Mouse (Mus musculus) gastrocnemius, adult 2 months (tissue): ENCODE results near the gene Usp18. TPM values are rescaled to one million over a fixed set of nuclear protein-coding genes. Genes with fewer than 3 reads are reported as not detected.

Experiments used
- DNase-seq: peaks from one replicate; pipeline ENCODE4 v3.0.0; 2022
- H3K27ac ChIP-seq: fragments of 200-600 bp; 2 replicates; pipeline ENCODE4 v1.8.1; 2022; ENCODE audit warnings: mild to moderate bottlenecking
- H3K4me3 ChIP-seq: fragments of 200-600 bp; 2 replicates; pipeline ENCODE4 v1.8.1; 2022; ENCODE audit warnings: mild to moderate bottlenecking, moderate library complexity
- CTCF ChIP-seq: fragments of 200-600 bp; IDR thresholded peaks from 2 replicates; pipeline ENCODE4 v1.8.1; 2022; ENCODE audit warnings: antibody characterized with exemption, mild to moderate bottlenecking, moderate library complexity
- intact Hi-C: fragments of 180-260 bp; cut with DNase I; formaldehyde crosslinking; loops from one replicate; pipeline ENCODE4 v1.15.1; 2025
- total RNA-seq, 2 experiments: library from RNA; stranded (reverse); gene quantifications; 2 replicates each; pipeline ENCODE4 v1.2.3; 2021

The Usp18 gene
- total RNA-seq, 2 experiments from 2014 or later: 0.89 to 1.5 TPM

DNA sequence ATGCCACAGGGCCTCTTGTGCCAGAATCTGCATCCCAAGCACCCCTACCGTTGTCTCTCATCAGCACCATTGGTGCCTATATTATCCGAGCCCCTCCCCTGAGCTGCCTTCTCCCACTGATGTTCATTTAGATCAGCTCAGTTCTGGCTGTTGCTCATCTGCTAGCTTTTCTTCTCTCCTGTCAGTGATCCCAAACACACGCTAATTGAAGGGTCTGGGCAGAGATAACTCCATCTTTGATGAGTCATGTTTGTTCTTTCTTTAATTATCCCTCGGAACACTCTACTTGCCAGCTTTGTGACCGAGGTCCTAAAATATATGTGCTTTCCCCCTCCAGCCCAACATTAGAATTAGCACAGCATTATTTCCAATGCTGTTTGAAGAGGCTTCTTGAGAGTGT, 30.4 kb upstream of the Usp18 start:
- intact Hi-C loops: no loop called here
- no peak for TF ChIP-seq CTCF
- DNase-seq: peak; percentile 51
- peak overlapping the region; percentile 86 for H3K4me3 ChIP-seq
- H3K27ac ChIP-seq: peak overlapping the region; percentile 97

DNA sequence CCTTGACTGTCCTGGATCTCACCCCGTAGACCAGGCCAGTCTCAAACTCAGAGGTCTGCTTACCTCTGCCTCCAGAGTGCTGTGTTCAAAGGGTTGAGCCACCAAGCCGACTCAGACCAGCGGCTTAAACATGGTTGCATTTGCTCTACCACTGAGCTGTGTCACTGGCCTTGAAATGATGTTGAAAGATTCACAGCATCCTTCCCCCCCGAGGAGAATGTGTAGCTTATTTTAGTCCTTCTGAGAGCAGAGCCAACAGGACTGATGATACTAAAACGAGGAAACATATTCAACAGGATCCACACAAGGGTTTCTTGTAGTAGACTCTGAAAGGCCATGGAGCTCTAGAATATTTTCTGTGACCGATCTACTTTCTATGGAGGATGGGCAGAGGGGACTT, 29.8 kb upstream of the Usp18 start:
- peak overlapping the region; percentile 86 for H3K4me3 ChIP-seq
- H3K27ac ChIP-seq: peak overlapping the region; percentile 97
- no peak for TF ChIP-seq CTCF
- intact Hi-C loops: no loop called here
- DNase-seq: no peak

DNA sequence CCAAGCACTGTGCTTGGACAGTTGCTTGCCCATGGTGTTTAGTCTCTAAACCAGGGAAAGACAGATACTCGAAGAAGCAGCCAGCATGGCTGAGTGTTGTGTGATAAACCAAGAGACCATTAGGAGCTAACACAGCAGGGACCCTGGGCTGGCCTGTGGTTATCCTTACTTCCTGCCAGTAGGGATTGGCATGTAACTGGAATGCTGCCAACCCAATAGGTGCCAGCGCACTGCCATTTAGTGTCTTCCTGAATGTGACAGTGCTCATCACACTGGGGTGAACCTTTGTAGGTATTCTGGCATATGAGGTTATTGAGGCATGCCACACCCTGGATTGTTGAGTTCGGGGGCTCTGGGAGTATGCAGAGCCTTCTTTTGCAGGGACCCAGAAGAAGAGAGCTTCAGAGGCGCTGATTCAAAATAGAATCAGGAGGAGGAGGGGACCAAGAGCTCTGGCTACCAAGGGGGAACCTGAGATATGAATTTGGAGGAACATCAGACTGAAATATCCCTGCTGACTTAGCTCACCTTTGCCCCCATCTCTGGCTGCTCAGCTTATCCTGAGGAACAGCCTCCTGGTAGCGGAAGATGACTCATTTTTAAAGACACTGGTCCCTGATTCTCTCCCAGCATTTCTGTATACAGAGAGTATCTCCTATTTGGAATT, 29.0 kb upstream of the Usp18 start:
- H3K27ac ChIP-seq: peak overlapping the region; percentile 97
- TF ChIP-seq CTCF: no peak
- intact Hi-C loops: no loop called here
- DNase-seq: peak; percentile 83
- H3K4me3 ChIP-seq: peak overlapping the region; percentile 86

DNA sequence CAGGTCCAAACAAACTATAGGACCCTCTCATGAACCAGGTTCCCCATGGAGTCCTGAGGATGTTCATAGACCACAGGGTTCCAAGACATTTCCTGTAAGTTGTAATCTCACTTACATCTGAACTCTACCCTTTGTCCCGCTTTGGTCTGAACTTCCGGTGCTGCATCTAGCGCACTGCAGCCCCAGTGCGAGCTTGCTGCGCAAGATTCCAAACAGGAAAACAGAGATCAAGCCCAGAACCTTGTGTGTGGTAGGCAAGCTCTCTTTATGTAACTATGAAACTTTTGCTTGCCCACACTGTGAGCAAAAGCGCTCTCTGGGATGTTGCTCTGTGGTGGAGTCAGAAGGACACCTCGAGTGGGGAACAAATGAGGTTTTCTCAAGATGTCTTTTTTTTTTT, 27.7 kb upstream of the Usp18 start:
- no peak for TF ChIP-seq CTCF
- intact Hi-C loops: no loop called here
- no peak for DNase-seq
- Histone ChIP-seq H3K4me3 (peak overlapping the region; percentile 86), H3K27ac (peak overlapping the region; percentile 97)

DNA sequence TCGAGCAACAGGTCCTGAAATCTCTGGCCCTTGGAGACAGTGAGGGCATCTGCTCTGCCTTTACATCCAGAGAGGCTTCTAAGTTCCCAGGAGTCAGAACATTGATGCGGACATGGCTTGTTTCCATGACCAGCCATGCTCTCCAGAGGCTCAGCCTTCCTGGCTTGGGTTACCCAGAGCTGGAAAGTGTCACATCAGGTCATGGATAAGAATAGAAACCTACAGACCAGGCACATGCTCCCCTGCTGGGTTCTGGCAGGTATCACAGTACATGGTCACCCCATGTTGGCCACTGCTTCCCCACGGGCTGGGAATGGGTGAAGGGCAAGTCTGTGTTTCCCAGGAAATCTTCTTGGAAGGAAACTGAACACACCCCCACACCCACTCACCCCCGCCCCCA, 26.3 kb upstream of the Usp18 start:
- intact Hi-C loops: no loop called here
- Histone ChIP-seq H3K27ac (peak overlapping the region; percentile 97), H3K4me3 (peak overlapping the region; percentile 46)
- no peak for TF ChIP-seq CTCF
- DNase-seq: peak; percentile 83

DNA sequence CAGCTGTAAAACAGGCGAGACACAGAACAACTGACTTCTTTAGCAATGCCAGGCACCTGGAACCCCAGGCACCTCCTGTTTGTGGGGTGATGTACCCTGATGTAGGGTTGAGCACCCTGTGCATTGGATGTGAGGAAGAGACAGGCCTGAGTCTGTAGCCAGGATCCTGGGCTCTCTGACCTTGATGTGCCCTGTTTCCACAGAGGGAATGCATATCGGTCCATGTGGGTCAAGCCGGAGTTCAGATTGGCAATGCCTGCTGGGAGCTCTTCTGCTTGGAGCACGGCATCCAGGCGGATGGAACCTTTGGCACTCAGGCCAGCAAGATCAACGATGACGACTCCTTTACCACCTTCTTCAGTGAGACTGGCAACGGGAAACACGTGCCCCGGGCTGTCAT, 25.5 kb upstream of the Usp18 start:
- DNase-seq: no peak
- TF ChIP-seq CTCF: no peak
- intact Hi-C loops: no loop called here
- H3K4me3 ChIP-seq: peak overlapping the region; percentile 38
- H3K27ac ChIP-seq: peak overlapping the region; percentile 97

DNA sequence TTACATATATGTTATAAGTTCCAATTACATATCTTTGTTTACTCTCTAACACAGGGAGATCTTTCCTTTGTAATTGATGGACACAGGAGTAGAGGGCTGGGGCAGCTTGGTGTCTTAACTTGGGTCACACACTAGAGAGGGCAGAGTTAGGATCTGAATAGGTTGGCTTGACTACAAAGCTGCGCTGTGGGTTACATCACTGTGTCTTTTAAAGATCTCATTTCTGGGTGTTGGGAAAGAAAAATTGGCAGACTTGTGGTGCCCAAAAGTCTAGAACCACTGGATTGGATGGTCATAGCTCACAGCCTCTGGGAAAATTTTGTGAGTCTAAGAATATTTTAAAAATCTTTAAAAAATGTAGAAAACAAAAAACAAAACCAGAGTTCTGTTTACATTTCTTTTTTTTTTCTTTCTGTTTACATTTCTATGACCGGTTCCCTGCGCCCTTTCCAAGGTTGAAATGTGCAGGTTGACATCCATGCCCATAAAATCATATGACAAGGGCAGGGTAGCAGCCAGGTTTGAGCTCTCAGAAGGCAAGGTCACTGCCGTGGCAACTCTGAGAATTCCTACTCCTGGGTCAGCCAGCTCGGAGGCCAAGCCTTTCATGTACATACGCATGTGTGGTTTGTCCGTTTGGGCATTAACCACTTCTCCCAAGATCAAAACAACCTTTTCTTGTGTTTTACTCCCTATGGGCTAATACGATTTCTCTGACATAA, 23.7 kb upstream of the Usp18 start:
- H3K27ac ChIP-seq: peak overlapping the region; percentile 97
- intact Hi-C loops: no loop called here
- peak overlapping the region; percentile 7; the same call in 1 of the 2 replicates for H3K4me3 ChIP-seq

DNA sequence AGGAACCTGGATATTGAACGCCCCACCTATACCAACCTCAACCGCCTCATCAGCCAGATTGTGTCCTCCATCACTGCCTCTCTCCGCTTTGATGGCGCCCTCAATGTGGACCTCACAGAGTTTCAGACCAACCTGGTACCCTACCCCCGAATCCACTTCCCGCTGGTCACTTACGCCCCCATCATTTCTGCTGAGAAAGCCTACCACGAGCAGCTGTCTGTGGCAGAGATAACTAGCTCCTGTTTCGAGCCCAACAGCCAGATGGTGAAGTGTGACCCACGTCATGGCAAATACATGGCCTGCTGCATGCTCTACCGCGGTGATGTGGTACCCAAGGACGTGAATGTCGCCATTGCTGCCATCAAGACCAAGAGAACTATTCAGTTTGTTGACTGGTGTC, 22.7 kb upstream of the Usp18 start:
- intact Hi-C loops: no loop called here
- no peak for DNase-seq
- TF ChIP-seq CTCF: no peak
- peak overlapping the region; percentile 97; the same call in 1 of the 2 replicates for H3K27ac ChIP-seq
- peak overlapping the region; percentile 15; the same call in 1 of the 2 replicates for H3K4me3 ChIP-seq

More for the DNA sequence above, 23.7 kb upstream of the Usp18 start:
- no peak for DNase-seq
- TF ChIP-seq CTCF: no peak

DNA sequence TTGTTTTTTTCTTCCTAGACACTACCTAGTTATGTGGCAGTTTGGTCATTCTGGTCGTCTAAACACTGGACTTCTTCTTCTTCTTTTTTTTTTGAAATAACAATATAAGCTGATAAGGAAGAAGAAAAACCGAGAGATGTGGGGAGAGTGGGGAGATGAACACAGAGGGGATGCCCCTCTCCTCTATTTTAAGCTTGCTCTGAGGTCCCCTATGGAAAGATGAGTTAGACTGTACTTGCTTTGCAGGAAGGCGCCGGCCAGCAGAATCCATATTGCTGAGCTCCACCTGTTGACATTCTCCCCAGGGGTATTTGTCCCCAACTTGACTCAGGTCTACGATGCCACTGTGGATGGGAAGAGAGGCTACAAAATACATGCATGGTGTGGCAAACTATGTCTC, 21.6 kb upstream of the Usp18 start:
- intact Hi-C loops: no loop called here
- DNase-seq: no peak
- H3K27ac ChIP-seq: peak overlapping the region; percentile 97
- peak overlapping the region; percentile 48 for H3K4me3 ChIP-seq
- TF ChIP-seq CTCF: no peak

DNA sequence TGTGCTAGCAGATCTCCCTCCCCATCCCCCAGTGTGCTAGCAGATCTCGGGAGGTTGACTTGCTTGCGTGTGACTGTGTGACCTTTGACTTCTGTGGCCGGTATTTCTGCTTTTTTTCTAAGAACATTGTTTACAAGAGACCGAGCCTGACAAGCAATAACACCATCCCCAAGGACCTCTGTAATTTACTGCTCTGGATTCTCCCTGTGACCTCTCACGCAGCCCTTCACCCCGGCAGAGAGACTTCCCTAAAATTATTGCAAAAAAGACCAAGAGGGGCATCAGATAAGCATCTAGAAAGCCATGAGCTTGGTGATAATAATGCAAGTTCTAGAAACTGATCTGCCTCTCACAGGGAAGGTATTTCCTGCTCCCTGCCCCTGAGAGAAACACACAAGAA, 20.7 kb upstream of the Usp18 start:
- no peak for TF ChIP-seq CTCF
- intact Hi-C loops: no loop called here
- peak overlapping the region; percentile 80 for H3K27ac ChIP-seq
- peak overlapping the region; percentile 2; the same call in 1 of the 2 replicates for H3K4me3 ChIP-seq
- DNase-seq: no peak

DNA sequence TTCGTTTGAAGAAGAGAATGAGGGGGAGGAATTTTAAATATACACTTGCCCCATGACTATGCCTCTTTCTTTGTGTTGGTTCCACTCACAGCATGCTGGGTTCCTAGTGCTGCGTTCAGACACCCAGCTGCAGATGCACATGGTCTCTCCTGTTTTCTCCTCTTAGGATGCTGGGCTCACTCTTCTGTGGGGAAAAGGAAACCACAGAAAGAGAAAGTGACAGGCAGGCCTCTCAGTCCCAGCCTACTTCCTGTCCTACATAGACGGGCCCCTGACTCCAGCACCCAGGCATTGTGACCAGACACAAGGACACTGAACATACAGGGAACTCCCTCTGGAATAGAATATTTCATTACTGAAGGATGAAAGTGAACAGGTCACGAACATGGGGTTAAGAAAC, 19.7 kb upstream of the Usp18 start:
- no peak for TF ChIP-seq CTCF
- Histone ChIP-seq H3K4me3 (no peak overlapping the region), H3K27ac (peak overlapping the region; percentile 80; the same call in 1 of the 2 replicates)
- intact Hi-C loops: no loop called here
- DNase-seq: no peak

DNA sequence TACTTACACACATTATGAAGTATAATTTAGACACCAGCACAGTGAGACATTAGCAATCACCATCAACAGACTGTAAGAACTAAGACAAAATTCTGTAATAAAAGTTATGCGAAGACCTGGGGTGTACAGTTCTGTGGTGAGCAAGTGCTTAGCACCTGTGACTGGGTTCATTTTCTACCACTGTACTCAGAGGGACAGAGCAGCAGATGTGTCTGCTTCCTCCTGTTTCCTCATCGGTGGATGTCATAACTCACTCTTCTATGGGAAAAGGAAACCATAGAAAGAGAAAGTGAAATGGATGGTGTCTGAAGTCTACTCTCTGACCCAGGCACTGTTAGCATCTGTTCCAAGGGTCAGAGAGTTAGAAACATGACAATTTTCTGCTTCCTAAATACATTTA, 19.0 kb upstream of the Usp18 start:
- no peak for DNase-seq
- Histone ChIP-seq H3K4me3 (no peak overlapping the region), H3K27ac (no peak overlapping the region)
- intact Hi-C loops: no loop called here
- no peak for TF ChIP-seq CTCF

DNA sequence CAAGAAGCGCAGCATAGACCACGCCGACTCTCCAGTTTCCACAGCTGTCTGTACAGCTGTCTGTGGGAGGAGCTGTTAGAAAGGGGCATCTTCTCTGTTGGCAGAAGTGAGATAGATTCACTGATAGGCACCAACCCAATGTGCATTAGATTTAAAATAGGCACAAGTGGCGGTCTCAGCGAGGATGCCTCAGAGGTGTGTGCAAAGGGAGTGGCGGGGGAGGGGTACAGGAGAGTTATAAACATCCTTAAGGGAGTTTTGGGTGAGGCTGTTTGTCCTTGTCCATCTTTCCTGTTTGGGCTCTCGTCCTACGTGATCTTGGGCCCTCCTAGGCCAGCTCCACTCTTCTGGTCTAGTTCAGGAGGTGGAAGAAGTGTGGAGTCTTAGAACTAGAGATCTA, 17.3 kb upstream of the Usp18 start:
- Histone ChIP-seq H3K27ac (no peak overlapping the region), H3K4me3 (no peak overlapping the region)
- DNase-seq: no peak
- intact Hi-C loops: no loop called here
- TF ChIP-seq CTCF: no peak
